Mouse (Mus musculus) megakaryocyte-erythroid progenitor cell, adult 5-6 weeks (primary cell): Measurements from ENCODE around the gene Plgrkt. TPM values are rescaled to one million over a fixed set of nuclear protein-coding genes. Genes with fewer than 3 reads are reported as not detected.
"Not testable (repeated sequence)": the region's sequence is repeated elsewhere in the genome, so short reads cannot be mapped to it uniquely, and the experiment has no call there.

Source experiments
- ATAC-seq: replicated peaks from 2 replicates; pipeline ENCODE4 v1.8.0; 2016; ENCODE audit warnings: mild to moderate bottlenecking, inconsistent platforms; ENCODE audit not compliant: severe bottlenecking, poor library complexity, low FRiP score, low TSS enrichment
- total RNA-seq, 2 experiments: library from RNA; stranded (forward) in 1 of 2; stranded (reverse) in 1 of 2; fragments of 200-1000, 215-1000 nt in 1 of 2; fragments of >200 nt in 1 of 2; fragmentation: Nextera tagmentation in 1 of 2; gene quantifications; 2 replicates each; pipeline ENCODE4 v1.2.3; 2014 to 2017

The Plgrkt gene
- total RNA-seq (2014; fragmentation: Nextera tagmentation), result 93.6 and 136 TPM in 2 replicates
- 85.1 and 96.4 TPM in 2 replicates for total RNA-seq (2017)

DNA sequence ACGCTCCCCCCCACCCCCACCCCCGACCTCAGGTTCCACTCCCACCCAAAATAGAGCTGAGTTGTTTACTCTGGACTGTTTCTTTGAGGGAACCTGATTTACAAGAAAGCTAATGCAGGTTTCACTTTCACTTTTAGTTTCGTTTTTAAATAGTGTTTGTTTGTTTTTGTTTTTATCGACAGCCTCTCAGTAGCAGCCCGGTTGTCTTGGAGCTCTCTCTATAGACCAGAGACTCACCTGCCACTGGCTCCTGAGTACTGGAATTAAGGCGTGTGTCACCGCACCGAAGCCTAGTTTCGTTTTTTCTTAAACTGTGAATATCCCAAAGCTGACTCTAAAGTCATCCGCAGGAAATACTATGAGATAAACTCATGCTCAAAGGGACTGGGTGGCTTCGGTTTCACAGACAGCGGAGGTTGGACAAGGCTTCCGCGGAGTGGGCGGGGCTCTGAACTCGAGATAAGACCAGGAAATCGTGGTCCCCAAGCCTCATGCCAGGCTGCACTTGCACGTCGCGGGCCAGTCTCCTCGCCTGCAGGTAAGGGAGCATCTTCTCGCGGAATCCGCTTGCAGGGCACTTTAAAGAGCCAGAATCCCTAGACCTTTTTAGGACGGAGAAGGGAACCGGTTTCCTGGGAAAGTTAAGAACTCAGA is at the start of gene Plgrkt, which contains the start of gene Cd274:
Plgrkt (minus strand) TSS at position 422 of the 654 bp plus-strand sequence.
Cd274 (plus strand) TSS at position 487 of the 654 bp plus-strand sequence.
- peak; percentile 96 for ATAC-seq

DNA sequence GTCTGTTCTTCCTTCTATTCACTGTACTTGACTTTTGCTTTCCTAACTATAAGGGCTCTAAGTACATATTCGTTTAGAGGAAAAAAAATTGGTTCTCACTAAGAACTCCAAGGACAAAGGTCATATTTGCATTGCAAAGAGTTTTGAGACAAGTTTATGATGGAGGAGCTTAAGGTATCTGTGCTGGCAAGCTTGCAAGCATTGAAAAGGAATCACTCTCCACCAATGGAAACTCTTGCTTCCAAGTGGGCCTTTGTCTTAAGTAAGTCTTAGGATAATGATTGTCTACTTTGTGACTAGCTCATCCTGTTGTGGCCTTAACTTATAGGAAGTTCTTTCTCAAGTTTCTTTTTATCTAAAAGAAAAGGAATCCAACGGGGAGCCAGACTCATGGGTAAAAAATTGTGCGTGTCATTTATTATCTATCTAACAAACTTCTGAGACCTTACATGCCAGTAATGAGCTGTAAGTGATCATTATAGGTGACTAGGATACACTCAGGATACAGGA is 49.3 kb upstream of the Plgrkt start:
- no peak for ATAC-seq

DNA sequence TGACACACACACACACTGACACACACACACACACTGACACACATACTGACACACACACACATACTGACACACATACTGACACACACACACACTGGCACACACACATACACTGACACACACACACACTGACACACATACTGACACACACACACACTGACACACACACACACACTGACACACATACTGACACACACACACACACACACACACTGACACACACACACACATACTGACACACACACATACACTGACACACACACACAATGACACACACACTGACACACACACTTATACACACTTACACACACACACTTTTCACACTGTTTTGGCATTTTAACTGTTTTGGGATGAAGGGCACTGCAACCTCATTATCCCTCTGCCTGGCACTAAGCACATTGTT is 47.7 kb upstream of the Plgrkt start:
- ATAC-seq, result not testable (repeated sequence)

DNA sequence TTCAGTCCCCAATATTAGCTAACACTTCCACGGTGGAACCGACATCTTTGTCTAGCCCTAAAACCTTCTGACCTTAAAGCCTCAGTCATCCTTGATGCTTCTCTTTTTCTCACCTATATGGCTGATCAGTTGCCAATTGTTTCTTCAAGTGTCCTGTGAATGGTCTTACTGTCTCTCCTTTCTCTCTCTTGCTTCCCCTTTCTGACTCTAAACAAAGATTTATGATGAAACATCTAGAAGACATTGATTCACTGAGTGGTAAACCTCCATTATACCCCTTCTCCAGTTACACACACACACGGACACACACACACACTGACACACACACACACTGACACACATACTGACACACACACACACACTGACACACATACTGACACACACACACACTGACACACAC is 47.3 kb upstream of the Plgrkt start:
- no peak for ATAC-seq

DNA sequence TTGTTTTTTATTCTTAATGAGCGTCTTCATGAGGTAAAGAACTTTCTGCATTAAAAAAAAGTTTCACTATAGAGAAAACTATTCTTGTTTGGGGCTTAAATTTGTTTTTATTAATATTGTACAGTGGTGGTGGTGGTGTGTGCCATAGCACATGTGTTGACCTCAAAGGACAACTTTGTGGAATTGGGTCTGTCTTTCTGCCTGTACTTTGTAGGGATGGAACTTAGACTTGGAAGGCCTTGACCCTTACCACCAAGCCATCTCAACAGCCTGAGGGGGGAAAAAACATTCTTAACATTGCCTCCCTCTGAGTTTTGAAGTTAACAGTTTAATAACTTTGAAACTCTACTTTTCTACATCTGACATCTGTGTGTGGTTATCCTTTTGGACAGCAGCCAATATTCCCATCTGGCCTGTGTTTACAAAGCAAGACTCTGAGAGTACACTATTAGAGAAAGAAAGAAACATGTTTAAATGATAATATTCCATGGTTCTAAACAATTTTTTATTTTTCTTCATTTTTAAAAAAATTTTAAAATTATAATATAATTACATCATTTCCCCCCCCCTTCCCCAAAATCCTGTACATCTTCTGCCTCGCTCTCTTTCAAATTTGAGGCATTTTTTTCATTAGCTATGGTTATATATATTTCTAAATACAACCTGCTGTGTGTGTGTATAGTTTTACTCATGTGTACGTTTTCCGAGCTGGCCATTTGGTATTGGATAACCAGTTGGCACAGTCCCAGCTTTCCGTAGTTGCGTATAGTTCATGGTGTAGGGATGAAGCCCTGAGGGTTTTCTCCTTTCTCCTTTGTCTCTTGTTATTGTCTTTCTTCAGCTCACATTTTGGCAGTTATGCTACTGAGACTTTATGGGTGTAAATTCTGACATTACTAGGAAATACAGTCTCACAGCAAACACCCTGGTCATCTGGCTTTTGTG is 45.6 kb upstream of the Plgrkt start:
- no peak for ATAC-seq

DNA sequence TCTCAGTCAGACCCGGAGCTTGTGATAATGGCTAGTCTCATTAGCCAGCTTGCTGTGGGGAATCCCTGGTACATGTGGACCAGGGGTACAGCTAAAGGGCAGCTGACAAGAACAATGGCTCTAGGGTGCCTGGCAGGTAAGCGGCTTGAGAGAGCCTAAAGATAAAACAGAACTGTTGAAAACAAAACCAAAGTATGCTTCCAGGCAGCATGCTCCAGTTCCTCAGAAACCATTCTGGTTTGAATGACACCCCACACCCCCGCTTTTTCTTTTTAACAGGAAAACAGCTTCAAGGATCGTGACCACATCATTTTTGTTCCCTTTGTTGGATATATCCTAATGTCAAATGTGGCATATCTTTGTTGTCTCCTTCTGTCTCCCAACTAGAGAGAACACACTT is 43.4 kb upstream of the Plgrkt start, which contains the start of gene Pdcd1lg2:
Pdcd1lg2 (plus strand) TSS at position 301 of the 400 bp plus-strand sequence.
- no peak for ATAC-seq

DNA sequence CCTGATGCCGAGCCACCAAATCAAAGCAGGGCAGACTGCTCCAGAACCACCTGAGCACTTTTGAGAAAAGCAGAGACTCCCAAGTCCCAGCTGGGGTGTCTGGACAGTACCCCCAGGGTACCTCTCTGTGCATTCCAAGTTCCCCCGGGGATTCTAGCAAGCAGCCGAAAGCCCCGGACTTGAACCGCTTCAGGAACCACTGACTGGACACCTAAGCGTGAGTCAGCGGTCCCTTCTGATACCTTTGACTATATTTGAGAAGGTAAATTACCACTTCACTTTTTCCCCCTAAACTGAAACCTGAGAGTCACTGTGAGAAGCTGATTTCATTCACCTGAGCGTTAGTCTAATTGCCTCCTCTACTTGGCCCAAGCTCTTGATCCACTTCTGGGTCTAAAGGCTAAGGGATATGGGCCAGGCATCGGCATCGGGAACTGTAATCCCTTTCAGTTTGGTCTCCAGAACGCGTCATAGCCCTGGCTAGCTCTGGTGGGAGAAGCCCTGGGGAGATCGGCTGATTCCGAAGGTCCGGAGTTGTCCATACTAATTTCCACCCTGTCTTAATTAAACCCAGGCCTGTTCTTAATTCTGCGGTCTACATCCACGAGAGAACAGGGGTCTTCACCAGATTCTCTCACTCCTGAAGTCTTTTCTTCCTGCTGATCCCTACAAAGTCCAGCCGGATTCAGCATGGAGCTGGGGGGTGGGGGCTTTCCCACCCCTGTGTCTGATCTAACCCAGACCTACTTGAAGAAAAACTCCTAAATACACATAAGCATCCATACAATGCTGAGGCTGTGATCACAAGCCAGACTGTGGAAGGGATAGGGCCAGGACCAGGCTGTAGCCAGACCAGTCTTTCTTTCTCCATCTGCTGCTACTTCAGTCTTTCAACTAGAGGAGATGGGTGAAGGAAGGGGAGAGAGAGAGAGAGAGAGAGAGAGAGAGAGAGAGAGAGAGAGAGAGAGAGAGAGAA is 39.1 kb upstream of the Plgrkt start:
- ATAC-seq, result no peak

DNA sequence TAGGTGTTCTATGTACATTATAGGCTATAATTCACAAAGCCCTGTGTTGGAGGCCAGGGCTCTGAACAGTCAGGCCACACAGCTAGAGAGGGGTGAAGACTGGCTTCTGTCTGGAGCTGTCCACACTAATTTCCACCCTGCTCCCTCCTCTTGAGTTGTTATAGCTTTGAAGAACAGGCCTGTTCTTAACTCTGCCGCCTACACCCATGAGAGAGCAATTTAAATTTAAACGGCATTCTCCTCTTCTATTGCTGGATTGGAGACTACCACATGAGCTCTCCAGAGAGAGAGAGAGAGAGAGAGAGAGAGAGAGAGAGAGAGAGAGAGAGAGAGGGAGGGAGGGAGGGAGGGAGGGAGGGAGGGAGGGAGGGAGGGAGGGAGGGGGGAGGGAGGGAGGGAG is 38.2 kb upstream of the Plgrkt start:
- no peak for ATAC-seq

DNA sequence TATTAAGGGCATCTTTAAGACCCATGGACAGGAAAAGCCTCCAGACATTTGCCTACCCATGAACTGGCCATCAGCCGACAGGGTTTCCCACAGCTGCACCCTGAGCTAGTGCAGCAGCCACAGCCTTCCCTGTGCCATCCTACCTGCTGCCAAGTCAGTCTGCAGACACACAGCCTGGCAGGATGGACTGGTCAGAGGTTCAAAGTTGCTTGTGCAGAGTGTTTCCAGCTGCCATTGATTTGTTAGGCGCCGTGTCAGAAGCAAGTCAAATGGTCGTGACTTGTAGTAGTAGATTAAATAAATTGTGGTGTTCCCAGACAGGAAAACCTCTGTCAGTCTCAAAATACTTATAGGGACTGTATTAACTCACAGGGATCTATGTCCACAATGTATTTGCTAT is 36.1 kb upstream of the Plgrkt start:
- ATAC-seq, result no peak

DNA sequence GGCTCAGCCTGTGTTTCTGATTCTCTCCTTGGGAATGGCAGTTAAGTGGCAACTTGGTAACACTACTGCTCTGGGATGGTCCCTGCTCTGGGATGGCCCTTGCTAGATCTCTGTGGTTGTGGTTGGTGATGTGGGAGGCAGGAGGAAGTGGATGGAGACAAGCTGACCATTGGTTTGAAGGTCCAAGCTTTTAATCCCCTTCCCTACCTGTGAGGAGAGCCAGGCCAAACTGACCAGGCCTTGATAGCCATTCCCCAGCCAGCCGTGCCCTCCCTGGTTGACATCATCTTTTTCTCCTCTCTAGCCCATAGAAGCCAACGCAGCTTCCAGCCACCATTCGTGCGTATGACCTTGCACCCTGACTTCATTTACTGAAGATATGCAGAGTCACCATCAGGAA is 35.4 kb upstream of the Plgrkt start:
- no peak for ATAC-seq

DNA sequence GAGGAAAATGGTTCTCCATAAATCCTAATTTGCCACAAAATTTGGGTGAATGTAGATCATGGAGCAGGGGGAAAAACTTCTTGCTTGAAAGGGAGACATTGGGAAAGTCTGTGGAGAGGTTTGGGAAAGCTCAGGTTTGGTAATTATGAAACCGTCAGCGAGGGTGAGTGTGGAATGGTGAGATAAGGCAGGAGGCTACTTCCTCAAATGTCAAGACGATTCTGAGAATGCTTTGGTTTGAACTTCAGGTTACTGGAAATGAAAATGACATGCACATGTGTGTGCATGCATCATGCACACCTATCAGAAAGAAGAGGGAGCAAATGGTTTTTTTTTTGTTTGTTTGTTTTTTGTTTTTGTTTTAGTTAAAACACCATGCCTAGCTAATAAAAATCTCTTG is 33.3 kb upstream of the Plgrkt start:
- ATAC-seq, result no peak

DNA sequence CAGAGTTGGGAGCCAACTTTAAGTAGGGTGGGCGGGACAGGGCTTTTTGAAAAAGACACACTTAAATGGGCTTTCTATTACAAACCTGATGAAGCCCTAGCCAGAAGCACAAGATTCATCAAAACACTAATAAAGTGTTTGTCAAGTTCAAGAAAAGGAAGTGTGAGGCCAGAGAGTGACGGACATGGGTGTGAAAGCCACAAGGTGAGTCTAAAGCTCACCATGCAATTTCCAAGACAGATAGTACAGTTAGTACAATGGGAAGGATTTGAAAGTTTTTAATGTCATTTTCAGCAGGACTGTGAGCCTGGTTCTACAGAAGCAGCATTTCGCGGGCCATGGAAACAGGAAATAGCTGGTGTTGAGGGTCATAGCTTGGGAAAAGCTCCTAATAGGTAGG is 32.6 kb upstream of the Plgrkt start:
- ATAC-seq, result no peak

DNA sequence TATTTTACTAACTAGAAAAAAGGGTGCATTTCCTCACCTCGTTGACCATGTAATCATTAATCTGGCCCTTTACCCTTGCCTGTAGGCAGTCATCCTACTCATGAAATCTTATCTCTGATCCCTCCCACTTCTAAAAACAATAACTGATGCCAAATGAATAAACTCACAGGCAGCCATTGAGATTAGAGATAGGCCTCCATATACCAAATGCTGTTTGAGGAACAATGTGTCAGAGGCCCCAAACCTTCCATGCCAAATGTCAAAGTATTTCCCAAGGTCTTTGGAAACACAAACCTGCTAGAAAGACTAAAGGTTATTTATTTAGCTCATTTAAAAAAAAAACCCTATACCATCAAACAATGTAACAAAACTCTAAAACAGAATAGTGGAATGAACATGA is 29.2 kb upstream of the Plgrkt start:
- no peak for ATAC-seq

DNA sequence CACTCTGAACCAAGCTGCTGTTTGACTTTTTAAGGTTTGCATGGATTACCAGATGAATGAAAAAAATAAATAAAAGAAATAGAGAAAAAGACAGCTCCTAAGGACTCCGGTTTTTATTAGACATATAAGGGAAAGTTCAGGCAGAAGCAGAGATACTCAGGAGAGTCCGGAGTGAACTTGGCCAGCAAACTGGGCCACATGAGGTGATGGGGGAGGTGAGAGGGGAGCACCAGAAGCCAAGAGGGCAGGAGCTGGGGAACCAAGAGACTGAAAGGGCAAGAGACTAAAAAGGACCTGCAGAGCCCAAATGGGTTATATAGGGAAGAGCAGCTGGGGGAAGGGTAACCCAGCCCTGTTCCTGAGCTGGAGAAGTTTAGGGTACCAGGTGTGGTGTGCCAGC is 27.5 kb upstream of the Plgrkt start:
- no peak for ATAC-seq

DNA sequence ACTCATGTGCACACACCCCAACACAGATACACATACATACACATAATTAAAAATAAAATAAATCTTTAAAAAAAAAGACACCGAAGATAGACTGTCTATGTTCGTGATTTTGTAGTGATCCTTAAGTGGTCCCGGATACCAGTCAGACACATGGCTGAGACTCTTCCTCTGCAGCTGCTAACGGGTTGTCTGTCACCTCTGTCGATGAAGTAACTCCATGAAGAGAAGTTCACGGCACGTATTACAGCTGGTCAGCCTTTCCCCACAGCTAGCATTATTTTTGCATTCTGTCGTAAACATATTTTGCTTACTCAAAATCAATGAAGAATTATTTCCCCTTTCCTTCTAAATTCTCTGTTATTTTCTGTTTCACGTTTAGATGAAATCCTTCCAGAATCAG is 26.1 kb upstream of the Plgrkt start:
- ATAC-seq, result no peak

DNA sequence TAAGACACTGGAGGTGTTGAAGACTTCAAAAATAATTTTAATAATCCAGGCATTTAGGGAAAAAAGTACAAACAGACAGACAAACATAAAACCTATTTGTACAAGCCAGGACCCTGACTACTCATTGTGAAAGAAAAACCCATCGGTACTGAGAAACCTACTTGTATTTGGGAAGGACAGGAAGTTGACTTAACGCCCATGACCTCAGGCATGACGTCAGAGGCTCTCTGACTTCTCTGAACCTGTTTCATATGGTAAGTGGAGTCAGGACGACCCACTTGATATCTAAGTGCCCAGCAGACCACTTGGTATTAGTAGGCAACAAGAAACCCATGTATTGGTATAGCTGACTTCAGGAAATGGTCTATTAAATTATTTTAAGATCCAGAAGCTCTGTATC is 24.1 kb upstream of the Plgrkt start:
- ATAC-seq, result no peak

DNA sequence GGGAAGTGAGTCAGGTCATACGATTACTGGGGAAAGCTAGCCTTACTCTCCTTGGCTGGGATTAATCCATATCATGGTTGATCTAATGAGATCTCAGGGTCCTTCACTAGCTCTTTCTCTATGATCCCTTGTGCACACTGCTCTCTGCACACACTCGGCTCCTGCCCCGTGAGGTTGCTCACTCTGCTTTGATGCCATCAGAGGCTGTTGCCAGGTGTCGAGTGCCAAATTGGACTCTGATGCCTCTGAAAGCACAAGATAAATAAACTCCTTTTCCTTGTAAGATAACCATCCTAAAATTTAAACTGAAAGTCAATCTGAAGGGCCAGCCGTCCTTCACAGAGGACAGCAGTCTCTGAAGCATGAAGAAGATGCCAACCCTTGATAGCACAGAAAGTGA is 23.3 kb upstream of the Plgrkt start:
- ATAC-seq, result no peak

DNA sequence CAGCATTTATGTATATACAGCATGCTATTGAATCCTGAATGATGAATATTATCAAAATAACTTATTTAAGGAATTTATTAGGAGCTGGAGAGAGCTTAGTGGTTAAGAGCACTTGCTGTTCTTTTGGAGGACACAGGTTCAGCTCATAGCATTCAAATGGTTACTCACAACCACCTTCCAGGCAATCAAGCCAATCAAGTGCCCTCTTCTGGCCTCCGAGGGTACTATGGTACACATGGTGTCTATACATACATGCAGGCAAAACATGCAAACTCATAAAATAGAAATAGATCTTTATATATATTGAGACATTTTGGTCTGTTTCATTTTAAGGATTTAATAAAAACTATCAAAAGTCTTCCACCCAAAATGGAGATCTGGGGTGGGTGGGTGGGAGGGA is 21.6 kb upstream of the Plgrkt start:
- ATAC-seq, result no peak

DNA sequence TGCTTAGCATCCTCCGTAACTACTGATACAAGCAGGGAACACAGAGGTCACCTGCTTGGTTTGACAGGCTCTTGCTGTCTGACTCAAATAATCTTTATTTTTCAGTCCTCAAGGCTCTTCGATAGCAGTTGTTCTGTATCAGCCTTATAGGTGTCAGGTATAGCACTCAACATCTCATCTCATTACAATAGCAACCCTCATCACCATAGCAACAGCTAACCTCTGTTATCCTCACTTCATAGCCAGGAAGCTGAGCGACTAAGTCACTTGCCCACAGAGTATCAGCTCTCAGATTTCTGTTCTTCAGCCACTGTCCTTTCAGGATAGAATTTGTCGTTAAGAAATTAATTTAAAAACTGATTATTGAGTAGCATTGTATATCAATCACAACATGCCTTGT is 18.6 kb upstream of the Plgrkt start:
- ATAC-seq, result no peak
